Mouse (Mus musculus) kidney, postnatal 0 days (tissue): ENCODE results near the gene Slc4a2. TPM values are rescaled to one million over a fixed set of nuclear protein-coding genes. Genes with fewer than 3 reads are reported as not detected.

Experiments used
- ATAC-seq: fragments of 200-750 bp; cut with Nextera tagmentation; replicated peaks from 2 replicates; pipeline ENCODE4 v1.8.0; 2017; ENCODE audit warnings: low read depth, moderate number of reproducible peaks, moderate TSS enrichment, moderate library complexity; ENCODE audit not compliant: low FRiP score
- DNase-seq: peaks from one replicate; pipeline ENCODE4 v3.0.0-alpha.2; 2016; ENCODE audit warnings: low spot score
- H3K27ac ChIP-seq: fragments of 300-500 bp; sonication (generic); 2 replicates; pipeline ENCODE4 v1.5.1; 2014; ENCODE audit warnings: mild to moderate bottlenecking
- H3K27me3 ChIP-seq: fragments of 300-500 bp; sonication (generic); 2 replicates; pipeline ENCODE4 v1.6.1; 2014; ENCODE audit warnings: low read length, mixed read lengths; ENCODE audit not compliant: insufficient read depth
- H3K36me3 ChIP-seq: fragments of 300-500 bp; sonication (generic); 2 replicates; pipeline ENCODE4 v1.6.1; 2014; ENCODE audit warnings: low read length, mixed read lengths; ENCODE audit not compliant: insufficient read depth
- H3K4me1 ChIP-seq: fragments of 300-500 bp; sonication (generic); replicated peaks from 2 replicates; pipeline ENCODE4 v1.6.1; 2014; ENCODE audit warnings: antibody characterized with exemption, low read length, mixed read lengths; ENCODE audit not compliant: insufficient read depth
- H3K4me2 ChIP-seq: fragments of 300-500 bp; sonication (generic); 2 replicates; pipeline ENCODE4 v1.6.1; 2014; ENCODE audit warnings: mild to moderate bottlenecking, low read length, moderate library complexity, mixed read lengths
- H3K4me3 ChIP-seq: fragments of 300-500 bp; sonication (generic); replicated peaks from 2 replicates; pipeline ENCODE4 v1.5.1; 2014; ENCODE audit warnings: low read depth, low read length
- H3K9ac ChIP-seq: fragments of 300-500 bp; sonication (generic); 2 replicates; pipeline ENCODE4 v1.6.1; 2014; ENCODE audit warnings: low read depth, low read length
- H3K9me3 ChIP-seq: fragments of 300-500 bp; sonication (generic); replicated peaks from 2 replicates; pipeline ENCODE4 v1.6.1; 2016; ENCODE audit warnings: low read length, inconsistent platforms, mixed read lengths
- CTCF ChIP-seq: IDR thresholded peaks from 2 replicates; pipeline ENCODE4 v1.5.1; 2016; ENCODE audit warnings: antibody characterized with exemption, low read depth, mild to moderate bottlenecking, moderate library complexity
- WGBS: fragments of 180-500 bp; shearing (Covaris S2); extraction: QIAGEN DNeasy Blood & Tissue Kit; methylation state at CpG from one replicate; pipeline ENCODE4 v1.1.7; 2014; 5-methylcytosine and 5-hydroxymethylcytosine counted together
- polyA plus RNA-seq: library from polyadenylated mRNA; unstranded; fragments of >200 nt; fragmentation: Nextera tagmentation; extraction: Ambion mirVana; gene quantifications from 2 replicates; pipeline ENCODE4 v1.2.1, GENCODE M21; 2015

The Slc4a2 gene
- 30.8 and 35.5 TPM in 2 replicates for polyA plus RNA-seq

DNA sequence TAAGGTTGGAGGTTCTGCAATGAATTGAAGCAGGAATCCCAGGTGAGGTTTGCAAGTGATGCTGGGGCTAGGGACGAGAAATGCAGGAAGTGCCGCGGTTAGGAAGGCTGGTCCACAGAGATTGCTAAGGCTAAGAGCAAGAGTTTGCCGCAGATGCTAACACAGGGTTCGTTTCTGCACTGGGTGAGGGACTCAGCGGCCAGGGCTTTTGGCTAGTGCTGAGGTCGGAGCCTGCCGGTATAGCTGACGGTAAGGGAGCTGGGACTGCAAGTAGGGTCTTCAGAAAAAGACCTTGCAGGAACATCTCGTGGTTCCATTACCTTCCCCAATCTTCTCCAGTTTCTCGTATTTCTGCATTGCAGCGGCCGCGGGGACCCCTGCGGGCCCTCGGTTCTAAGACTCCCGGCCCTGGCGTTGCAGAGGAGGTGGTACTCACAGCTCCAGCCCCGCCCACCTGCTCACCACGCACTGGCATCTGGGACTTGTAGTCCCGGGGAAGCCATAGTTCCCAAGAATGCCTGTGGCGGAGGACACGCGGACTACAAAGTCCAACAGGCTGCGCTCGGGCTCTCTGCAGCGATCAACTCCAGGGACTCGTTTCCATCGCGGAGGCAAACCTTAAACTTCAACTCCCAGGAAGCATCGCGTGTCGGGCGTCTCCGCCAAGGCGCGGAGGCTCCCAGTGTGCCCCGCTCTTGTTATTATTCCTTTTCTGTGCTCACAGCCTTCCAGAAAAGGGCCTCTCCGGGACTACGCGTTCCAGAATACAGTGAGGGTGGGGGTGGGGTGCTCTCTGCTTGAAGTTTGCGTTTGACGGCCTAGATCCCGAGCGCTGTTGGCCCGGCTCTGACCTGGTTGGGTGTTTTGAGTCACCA lies at the start of gene Slc4a2, which contains the start of gene Cdk5:
Gene Slc4a2, plus strand, starts transcription at position 709 of the 875 bp plus-strand sequence.
Gene Cdk5, minus strand, starts transcription at position 402 of the 875 bp plus-strand sequence.
- H3K27ac ChIP-seq: peak within 1 kb of the TSS; percentile 95
- H3K27me3 ChIP-seq: no peaks in the 10 kb centered on the region
- peak; percentile 100 for DNase-seq
- H3K9me3 ChIP-seq: no peaks in the 10 kb centered on the region
- H3K4me2 ChIP-seq: peak within 1 kb of the TSS; percentile 73
- 0 out of 2 replicates have a peak, but pooled peaks cover 9% of the 10 kb centered on the region for H3K36me3 ChIP-seq
- WGBS: under 1% methylated on average over 46 of the region's 46 CpGs
- peak within 1 kb of the TSS; percentile 71 for H3K9ac ChIP-seq
- peak; percentile 8; the same call in 1 of the 2 replicates for TF ChIP-seq CTCF
- peak within 1 kb of the TSS; percentile 62 for H3K4me3 ChIP-seq
- H3K4me1 ChIP-seq: peaks cover 27% of the 10 kb centered on the region
- peak; percentile 90 for ATAC-seq

DNA sequence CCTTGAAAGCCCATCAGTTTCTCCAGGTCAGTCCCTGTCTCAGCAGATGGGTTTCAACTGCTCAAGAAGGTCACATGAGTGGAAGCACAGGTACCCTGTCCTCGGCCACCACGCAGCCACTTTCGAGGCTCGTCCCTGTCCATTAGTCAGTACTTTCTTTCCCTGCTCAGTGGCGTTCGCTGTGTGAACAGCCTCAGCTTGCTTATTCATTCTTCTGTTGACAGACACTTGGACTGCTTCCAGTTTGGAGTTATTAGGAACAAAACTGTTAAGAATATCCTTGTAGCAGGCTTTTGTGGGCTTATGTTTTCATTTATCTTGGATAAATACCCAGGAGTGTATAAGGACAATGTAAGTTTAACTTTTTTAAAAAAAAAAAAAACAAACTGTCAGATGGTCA lies 49.4 kb upstream of the Slc4a2 start:
- Histone ChIP-seq H3K9me3 (no peaks in the 10 kb centered on the region), H3K9ac (no peak overlapping the region), H3K4me2 (no peak overlapping the region), H3K27me3 (no peaks in the 10 kb centered on the region), H3K4me3 (no peak overlapping the region), H3K36me3 (no peaks in the 10 kb centered on the region), H3K27ac (no peak overlapping the region), H3K4me1 (no peaks in the 10 kb centered on the region)
- no peak for ATAC-seq
- peak; percentile 60 for DNase-seq
- TF ChIP-seq CTCF: no peak
- whole genome bisulfite sequencing: 48% methylated on average over 6 of the region's 6 CpGs

DNA sequence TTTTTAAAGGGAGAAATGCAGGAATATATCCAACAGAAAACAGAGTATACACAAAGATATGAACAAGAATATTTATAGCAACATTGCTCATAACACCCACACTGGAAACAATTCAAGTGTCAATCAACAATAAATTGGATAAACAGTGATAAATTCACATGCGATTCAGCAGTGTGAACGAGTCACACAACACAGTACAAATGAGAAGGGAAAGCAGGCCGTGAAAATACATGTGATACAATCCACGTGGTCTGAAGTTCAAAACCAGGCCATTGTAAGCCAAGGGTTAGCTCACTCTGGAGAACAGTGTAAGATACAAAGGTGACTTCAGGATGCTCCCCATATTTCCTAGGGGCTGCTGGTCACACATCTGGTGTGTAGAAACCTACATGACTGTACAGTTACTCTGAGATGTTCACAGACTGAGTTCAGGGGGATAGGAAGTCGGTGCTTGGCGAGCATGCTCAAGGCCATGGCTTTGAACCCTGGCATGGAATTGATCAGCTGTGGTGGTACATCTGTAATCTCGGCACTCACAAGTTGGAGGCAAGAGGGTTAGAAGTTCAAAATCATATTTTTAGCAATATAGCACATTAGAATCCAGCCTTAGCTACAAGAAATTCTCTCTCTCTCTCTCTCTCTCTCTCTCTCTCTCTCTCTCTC lies 48.8 kb upstream of the Slc4a2 start:
- no peaks in the 10 kb centered on the region for H3K27me3 ChIP-seq
- no peaks in the 10 kb centered on the region for H3K4me1 ChIP-seq
- no peaks in the 10 kb centered on the region for H3K36me3 ChIP-seq
- ATAC-seq: no peak
- no peaks in the 10 kb centered on the region for H3K9me3 ChIP-seq
- no peak overlapping the region for H3K9ac ChIP-seq
- no peak overlapping the region for H3K27ac ChIP-seq
- 56% methylated on average over 7 of the region's 7 CpGs for WGBS
- TF ChIP-seq CTCF: no peak
- no peak for DNase-seq
- no peak overlapping the region for H3K4me3 ChIP-seq
- no peak overlapping the region for H3K4me2 ChIP-seq

DNA sequence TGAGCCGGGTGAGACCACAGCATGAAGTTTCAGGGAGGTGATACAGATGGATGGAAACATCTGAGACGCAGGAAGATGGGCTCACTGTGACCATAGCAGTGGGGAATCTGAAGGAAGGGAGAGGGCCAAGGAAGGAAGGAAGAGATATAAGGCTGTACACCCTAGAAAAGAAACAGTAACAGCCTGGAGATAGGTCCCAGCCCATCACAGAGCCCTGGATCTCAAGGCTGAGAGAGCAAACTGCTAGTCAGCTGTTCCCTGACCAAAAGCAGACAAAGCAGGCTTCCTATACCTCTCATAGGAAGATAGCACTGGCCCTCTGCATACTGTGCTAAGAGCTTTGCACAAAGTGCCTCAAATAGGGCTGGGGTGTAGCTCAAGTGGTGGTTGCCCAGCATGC lies 44.9 kb upstream of the Slc4a2 start:
- Histone ChIP-seq H3K36me3 (no peaks in the 10 kb centered on the region), H3K4me2 (no peak overlapping the region), H3K9me3 (no peaks in the 10 kb centered on the region), H3K27me3 (no peaks in the 10 kb centered on the region), H3K4me3 (no peak overlapping the region), H3K9ac (no peak overlapping the region), H3K27ac (no peak overlapping the region), H3K4me1 (0 out of 2 replicates have a peak, but pooled peaks cover 6% of the 10 kb centered on the region)
- no peak for TF ChIP-seq CTCF
- DNase-seq (no peak), ATAC-seq (no peak)
- WGBS: 89% methylated on average over 2 of the region's 2 CpGs

DNA sequence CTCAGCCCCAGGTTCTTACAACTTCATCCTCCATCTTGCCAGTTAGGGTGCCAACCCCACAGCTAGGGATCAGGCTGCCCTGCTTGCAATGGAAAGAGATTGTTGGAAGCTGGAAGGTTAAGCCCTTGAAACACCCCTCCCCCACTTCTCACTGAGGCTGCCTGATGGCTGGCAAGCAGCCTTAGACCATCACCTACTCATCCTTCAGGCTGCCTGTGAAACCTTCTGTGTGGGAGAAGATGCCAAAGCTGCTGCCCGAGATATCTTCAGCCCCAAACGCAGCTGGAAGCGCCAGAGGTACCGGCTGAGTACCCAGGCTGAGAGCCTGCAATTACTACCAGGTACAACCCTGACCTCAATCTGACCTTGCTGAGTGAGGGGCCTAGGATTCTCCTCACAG lies 44.1 kb upstream of the Slc4a2 start:
- no peak for TF ChIP-seq CTCF
- Histone ChIP-seq H3K4me1 (peaks cover 8% of the 10 kb centered on the region), H3K9me3 (no peaks in the 10 kb centered on the region), H3K4me3 (no peak overlapping the region), H3K4me2 (no peak overlapping the region), H3K27ac (no peak overlapping the region), H3K36me3 (no peaks in the 10 kb centered on the region), H3K9ac (no peak overlapping the region), H3K27me3 (no peaks in the 10 kb centered on the region)
- WGBS: 70% methylated on average over 4 of the region's 4 CpGs
- no peak for ATAC-seq
- no peak for DNase-seq

DNA sequence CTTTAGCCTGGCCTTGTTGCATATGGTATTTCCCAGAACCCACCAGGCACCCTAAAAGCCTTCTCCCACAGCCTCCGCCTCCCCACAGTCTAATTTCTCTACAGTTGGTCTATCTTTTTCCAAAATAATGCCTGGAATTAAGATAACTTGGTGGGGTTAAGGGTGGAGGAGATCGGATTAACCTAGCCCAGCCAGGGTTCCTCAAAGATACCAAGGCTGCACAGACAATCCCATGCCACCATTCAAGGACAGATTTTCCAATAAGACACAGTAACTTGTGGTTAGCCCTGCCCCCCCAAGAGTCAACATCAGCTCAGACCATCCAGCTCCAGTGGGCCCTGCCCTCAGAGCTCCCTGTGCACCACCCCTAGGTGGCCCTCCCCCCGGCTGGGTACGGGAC lies 43.1 kb upstream of the Slc4a2 start:
- peaks cover 10% of the 10 kb centered on the region for H3K4me1 ChIP-seq
- no peaks in the 10 kb centered on the region for H3K27me3 ChIP-seq
- 89% methylated on average over 4 of the region's 4 CpGs for WGBS
- no peak overlapping the region for H3K27ac ChIP-seq
- no peaks in the 10 kb centered on the region for H3K9me3 ChIP-seq
- no peak overlapping the region for H3K4me2 ChIP-seq
- no peaks in the 10 kb centered on the region for H3K36me3 ChIP-seq
- no peak overlapping the region for H3K9ac ChIP-seq
- H3K4me3 ChIP-seq: no peak overlapping the region
- ATAC-seq: no peak
- no peak for DNase-seq
- no peak for TF ChIP-seq CTCF
